Mouse (Mus musculus) forebrain, embryonic 15.5 days (tissue): ENCODE measurements around the gene Phip. TPM values are rescaled to one million over a fixed set of nuclear protein-coding genes. Genes with fewer than 3 reads are reported as not detected.

Experiments
- ATAC-seq: fragments of 200-750 bp; cut with Nextera tagmentation; replicated peaks from 2 replicates; pipeline ENCODE4 v1.8.0; 2017; ENCODE audit warnings: mild to moderate bottlenecking, moderate TSS enrichment, moderate library complexity
- H3K27ac ChIP-seq: fragments of 300-500 bp; sonication (generic); replicated peaks from 2 replicates; pipeline ENCODE4 v1.5.1; 2015; ENCODE audit warnings: mild to moderate bottlenecking, inconsistent platforms
- H3K27me3 ChIP-seq: fragments of 300-500 bp; sonication (generic); 2 replicates; pipeline ENCODE4 v1.6.1; 2015; ENCODE audit warnings: inconsistent platforms
- H3K36me3 ChIP-seq: fragments of 300-500 bp; sonication (generic); 2 replicates; pipeline ENCODE4 v1.6.1; 2015; ENCODE audit warnings: mild to moderate bottlenecking, inconsistent platforms
- H3K4me1 ChIP-seq: fragments of 300-500 bp; sonication (generic); 2 replicates; pipeline ENCODE4 v1.6.1; 2015; ENCODE audit warnings: inconsistent platforms
- H3K4me2 ChIP-seq: fragments of 300-500 bp; sonication (generic); replicated peaks from 2 replicates; pipeline ENCODE4 v1.6.1; 2015; ENCODE audit warnings: mild to moderate bottlenecking, inconsistent platforms
- H3K4me3 ChIP-seq: fragments of 300-500 bp; sonication (generic); 2 replicates; pipeline ENCODE4 v1.5.1; 2015; ENCODE audit warnings: mild to moderate bottlenecking, inconsistent platforms
- H3K9ac ChIP-seq: fragments of 300-500 bp; sonication (generic); replicated peaks from 2 replicates; pipeline ENCODE4 v1.6.1; 2015; ENCODE audit warnings: mild to moderate bottlenecking, inconsistent platforms
- H3K9me3 ChIP-seq: fragments of 300-500 bp; sonication (generic); 2 replicates; pipeline ENCODE4 v1.6.1; 2016; ENCODE audit warnings: inconsistent platforms
- WGBS: fragments of 180-500 bp; shearing (Covaris S2); methylation state at CpG from one replicate; pipeline ENCODE4 v1.1.7; 2015; ENCODE audit warnings: mixed read lengths; 5-methylcytosine and 5-hydroxymethylcytosine counted together
- polyA plus RNA-seq: library from polyadenylated mRNA; unstranded; fragments of >200 nt; fragmentation: Nextera tagmentation; extraction: Ambion mirVana; gene quantifications from 2 replicates; pipeline ENCODE4 v1.2.1, GENCODE M21; 2015

Gene Phip
- polyA plus RNA-seq, 1 experiment from 2014 or later = 154 TPM

DNA sequence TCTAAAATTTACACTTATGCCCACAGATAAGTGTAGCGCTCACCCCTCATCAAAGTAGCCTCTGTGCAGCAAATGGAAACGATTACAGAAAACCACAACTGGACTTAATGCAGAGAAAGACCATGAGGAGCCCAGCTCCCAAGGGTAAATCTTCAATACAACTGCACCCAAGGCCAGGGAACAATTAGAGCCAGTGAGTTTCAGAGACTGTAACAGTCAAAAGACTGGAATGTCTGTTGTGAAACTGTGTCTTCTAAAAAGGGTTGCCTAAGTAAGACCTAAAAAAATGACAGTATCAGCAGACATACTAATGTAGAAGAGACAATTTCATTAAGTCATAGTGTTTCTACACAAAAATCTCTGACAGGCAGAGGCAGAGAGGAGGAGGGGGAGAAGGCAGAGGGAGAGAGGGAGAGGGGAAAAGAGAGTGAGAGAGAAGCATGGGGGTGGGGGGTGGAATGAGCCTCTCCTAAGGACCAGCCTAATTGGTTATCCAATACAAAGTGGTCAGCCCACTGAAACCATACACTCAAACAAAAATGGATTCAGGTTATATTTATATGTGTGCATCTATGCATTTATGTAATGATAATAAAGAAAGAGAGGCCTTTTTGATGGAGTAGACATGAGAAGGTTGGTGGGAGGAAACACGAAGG lies 113.4 kb downstream of the Phip start:
- Histone ChIP-seq H3K4me1 (no peaks in the 10 kb centered on the region), H3K36me3 (no peaks in the 10 kb centered on the region; the same call in 1 of the 2 replicates), H3K27me3 (no peaks in the 10 kb centered on the region), H3K4me2 (no peak overlapping the region), H3K4me3 (no peak overlapping the region), H3K9me3 (no peaks in the 10 kb centered on the region), H3K9ac (no peak overlapping the region), H3K27ac (no peak overlapping the region)
- 0 out of 2 replicates have a peak, but pooled peaks have one; percentile 30 for ATAC-seq
- WGBS = 89% methylated on average over 3 of the region's 3 CpGs

DNA sequence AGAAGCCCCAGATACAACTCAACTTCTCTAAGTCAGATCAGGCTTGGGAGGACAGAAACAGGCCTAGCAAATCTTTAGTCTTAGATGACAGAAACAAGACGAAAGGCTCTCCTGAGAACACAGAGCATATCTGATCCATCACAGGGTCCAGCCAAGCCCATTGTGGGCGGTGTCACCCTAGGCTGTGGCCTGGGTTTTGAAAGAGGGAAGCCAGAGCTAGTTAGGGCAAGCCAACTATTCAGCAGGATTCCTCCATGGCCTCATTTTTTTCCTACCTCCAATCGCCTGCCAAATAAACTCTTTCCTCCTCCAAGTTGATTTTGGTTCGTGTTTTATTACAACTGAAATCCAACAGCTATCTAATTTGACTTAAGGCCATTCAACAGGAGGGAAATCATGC lies 114.0 kb downstream of the Phip start:
- H3K27me3 ChIP-seq = no peaks in the 10 kb centered on the region
- ATAC-seq = 0 out of 2 replicates have a peak, but pooled peaks have one; percentile 35
- no peak overlapping the region for H3K9ac ChIP-seq
- no peak overlapping the region for H3K4me2 ChIP-seq
- H3K4me1 ChIP-seq = no peaks in the 10 kb centered on the region
- 90% methylated on average over 4 of the region's 4 CpGs for WGBS
- no peak overlapping the region for H3K27ac ChIP-seq
- H3K4me3 ChIP-seq = no peak overlapping the region
- H3K9me3 ChIP-seq = no peaks in the 10 kb centered on the region
- no peaks in the 10 kb centered on the region; the same call in 1 of the 2 replicates for H3K36me3 ChIP-seq

DNA sequence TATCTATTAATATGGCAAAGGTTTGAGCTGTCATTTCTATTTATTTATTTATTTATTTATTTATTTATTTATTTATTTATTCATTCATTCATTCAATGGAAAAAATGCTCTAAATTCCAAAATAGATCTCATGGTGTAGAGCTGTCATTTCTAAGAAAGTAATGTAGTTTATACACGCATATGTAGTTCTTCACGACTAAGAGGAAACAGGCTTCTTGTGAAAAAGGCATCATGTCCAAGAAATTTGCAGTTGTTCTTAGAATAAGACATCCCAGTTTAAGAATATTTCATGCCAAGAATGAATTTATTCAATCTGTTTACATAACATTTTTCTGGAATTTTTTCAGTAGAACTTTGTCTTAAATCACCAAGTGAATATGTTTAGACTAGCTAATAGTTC lies 114.5 kb downstream of the Phip start:
- Histone ChIP-seq H3K9me3 (no peaks in the 10 kb centered on the region), H3K27me3 (no peaks in the 10 kb centered on the region), H3K4me1 (no peaks in the 10 kb centered on the region), H3K9ac (no peak overlapping the region), H3K27ac (no peak overlapping the region), H3K36me3 (no peaks in the 10 kb centered on the region; the same call in 1 of the 2 replicates), H3K4me3 (no peak overlapping the region), H3K4me2 (no peak overlapping the region)
- 83% methylated on average over 2 of the region's 2 CpGs for WGBS
- ATAC-seq = no peak

DNA sequence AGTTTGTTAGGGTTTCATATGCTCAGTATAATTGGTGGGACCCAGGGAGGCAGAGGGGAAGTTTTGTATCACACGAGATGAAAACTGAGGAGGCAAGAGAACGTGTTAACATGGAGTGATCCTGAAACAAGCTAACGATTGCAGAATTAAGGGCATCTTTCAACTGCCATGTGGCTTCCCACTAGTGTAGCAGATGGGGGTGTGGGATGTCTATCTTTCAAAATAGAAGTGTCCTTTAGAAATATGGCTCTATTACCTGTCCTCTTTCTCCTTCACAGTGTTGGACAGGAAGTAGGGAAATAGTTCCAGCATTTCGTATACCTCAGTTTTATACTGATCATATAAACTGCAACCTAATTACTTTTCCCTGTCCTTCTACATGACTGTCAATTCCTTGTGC lies 119.1 kb downstream of the Phip start:
- H3K4me1 ChIP-seq = no peaks in the 10 kb centered on the region
- H3K27ac ChIP-seq = no peak overlapping the region
- no peak for ATAC-seq
- WGBS = 72% methylated on average over 4 of the region's 4 CpGs
- H3K9me3 ChIP-seq = no peaks in the 10 kb centered on the region
- H3K4me2 ChIP-seq = no peak overlapping the region
- no peaks in the 10 kb centered on the region for H3K27me3 ChIP-seq
- H3K9ac ChIP-seq = no peak overlapping the region
- no peak overlapping the region for H3K4me3 ChIP-seq
- H3K36me3 ChIP-seq = no peaks in the 10 kb centered on the region

DNA sequence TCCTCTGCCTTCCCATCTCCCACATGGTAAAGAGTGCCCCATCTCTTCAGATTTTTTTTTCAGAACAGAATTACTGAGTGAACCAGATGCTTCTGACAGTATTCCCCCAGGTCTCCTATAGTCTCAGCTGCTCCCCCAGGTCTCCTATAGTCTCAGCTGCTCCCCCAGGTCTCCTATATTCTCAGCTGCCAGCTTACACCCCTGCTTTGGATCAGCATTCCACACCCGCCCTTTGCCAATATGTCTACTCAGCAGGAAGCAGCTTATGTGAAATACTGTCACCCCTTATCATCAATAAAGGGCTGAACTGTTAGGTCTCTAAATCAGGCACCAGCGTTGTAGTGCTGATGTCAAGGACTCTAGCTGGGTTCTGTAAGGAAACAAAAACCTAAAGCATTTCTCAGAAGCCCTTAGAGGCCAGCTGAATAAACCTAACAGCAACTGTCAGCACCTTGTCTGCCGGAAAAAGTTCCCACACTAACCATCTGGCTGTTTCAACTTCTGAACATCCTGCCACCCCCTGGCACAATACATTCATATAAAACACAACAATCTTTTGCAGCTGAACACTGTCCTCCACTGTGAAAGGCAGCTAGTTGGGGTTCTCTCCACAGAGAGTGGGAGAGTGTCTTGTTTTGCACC lies 120.2 kb downstream of the Phip start:
- Histone ChIP-seq H3K27me3 (no peaks in the 10 kb centered on the region), H3K4me2 (no peak overlapping the region), H3K36me3 (no peaks in the 10 kb centered on the region), H3K4me1 (no peaks in the 10 kb centered on the region), H3K9me3 (no peaks in the 10 kb centered on the region), H3K9ac (no peak overlapping the region), H3K4me3 (no peak overlapping the region), H3K27ac (no peak overlapping the region)
- no peak for ATAC-seq
- 30% methylated on average over 3 of the region's 3 CpGs for WGBS

DNA sequence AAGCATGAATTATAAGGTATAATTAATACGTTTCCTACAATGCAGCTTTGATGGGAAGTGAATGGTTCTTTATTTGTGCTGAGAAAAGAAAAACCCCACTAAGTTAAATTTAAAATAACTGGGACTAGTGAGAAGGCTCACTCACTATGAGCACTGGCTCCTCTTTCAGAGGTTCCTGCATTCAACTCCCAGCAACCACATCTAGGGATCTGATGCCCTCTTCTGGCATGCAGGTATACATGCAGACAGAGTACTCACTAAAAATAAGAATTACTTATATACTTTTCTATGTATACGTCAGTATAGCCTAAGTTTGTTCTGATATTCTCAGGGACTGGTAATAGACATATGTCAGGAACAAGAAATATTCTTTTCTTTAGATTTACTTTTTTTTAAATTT lies 121.3 kb downstream of the Phip start:
- H3K9ac ChIP-seq = no peak overlapping the region
- no peaks in the 10 kb centered on the region for H3K9me3 ChIP-seq
- H3K27me3 ChIP-seq = no peaks in the 10 kb centered on the region
- no peak overlapping the region for H3K4me3 ChIP-seq
- no peaks in the 10 kb centered on the region for H3K4me1 ChIP-seq
- no peaks in the 10 kb centered on the region for H3K36me3 ChIP-seq
- H3K27ac ChIP-seq = no peak overlapping the region
- peak; percentile 77 for ATAC-seq
- H3K4me2 ChIP-seq = no peak overlapping the region
- WGBS = 54% methylated on average over 2 of the region's 2 CpGs

DNA sequence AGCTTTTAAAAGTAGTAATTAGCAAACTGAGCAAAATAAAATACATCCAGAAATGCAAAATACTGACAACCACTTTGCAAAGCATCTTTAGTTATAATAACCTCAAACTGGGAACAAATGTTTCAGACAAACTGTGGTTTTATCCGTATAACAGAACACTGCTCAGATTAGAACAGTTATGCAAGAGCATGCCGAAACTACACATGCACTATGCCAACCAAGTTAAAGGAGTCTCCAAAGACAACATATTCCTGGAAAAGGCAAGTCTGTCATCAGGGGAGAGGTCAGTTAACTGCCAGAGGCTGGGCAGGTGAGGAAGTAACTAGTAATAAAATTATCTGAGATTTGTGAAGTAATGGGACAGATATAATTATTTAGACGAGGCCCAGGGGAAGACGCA lies 132.6 kb downstream of the Phip start:
- H3K4me2 ChIP-seq = no peak overlapping the region
- no peaks in the 10 kb centered on the region for H3K27me3 ChIP-seq
- H3K9ac ChIP-seq = no peak overlapping the region
- no peak overlapping the region for H3K4me3 ChIP-seq
- H3K4me1 ChIP-seq = no peaks in the 10 kb centered on the region
- WGBS = 94% methylated on average over 4 of the region's 4 CpGs
- no peak overlapping the region for H3K27ac ChIP-seq
- no peak for ATAC-seq
- H3K36me3 ChIP-seq = peaks cover 41% of the 10 kb centered on the region
- H3K9me3 ChIP-seq = no peaks in the 10 kb centered on the region

DNA sequence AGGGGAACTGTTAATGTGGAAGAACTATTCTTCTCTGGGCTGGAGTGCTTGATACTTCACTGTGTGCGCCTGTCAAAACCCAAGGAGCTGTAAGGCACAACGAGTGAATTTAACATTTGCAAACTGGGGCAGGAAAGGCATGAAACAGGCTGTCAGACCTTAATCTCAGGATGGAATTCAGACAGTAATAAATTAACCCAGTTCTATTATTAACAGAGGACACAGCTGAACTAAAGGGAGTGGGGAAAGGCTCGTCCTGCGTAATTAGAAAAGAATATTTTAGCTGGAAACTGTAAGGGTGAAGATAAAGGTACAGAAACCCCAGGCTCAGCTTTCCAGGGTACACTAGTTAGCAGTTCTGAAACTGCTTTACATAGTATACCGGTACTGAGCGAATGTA lies 139.4 kb downstream of the Phip start:
- Histone ChIP-seq H3K9me3 (no peaks in the 10 kb centered on the region), H3K27me3 (no peaks in the 10 kb centered on the region), H3K4me1 (peaks cover 11% of the 10 kb centered on the region), H3K36me3 (peaks cover 23% of the 10 kb centered on the region), H3K9ac (no peak overlapping the region), H3K27ac (no peak overlapping the region), H3K4me2 (no peak overlapping the region), H3K4me3 (no peak overlapping the region)
- 61% methylated on average over 6 of the region's 6 CpGs for WGBS
- no peak for ATAC-seq

DNA sequence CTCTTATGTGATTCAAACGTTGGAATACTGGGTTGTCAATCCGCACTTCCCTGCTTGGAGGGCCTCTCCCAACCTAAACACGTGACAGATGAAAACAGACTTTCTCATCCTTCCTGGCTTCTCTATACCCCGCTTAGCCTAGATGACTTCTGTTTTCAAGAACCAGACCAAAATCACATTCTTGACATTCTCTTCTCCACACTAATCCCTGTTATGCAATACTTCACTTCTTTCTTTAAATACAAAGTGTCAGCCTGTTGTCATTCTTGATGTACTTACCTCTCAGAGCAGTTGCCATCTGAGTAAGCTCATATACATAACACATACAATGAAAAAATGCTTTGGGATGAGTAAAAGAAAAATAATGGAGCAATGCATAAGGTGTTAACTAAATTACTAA lies 143.4 kb downstream of the Phip start:
- Histone ChIP-seq H3K27ac (no peak overlapping the region), H3K4me3 (no peak overlapping the region), H3K9ac (no peak overlapping the region), H3K9me3 (no peaks in the 10 kb centered on the region), H3K4me1 (peaks cover 19% of the 10 kb centered on the region), H3K27me3 (no peaks in the 10 kb centered on the region), H3K4me2 (no peak overlapping the region), H3K36me3 (0 out of 2 replicates have a peak, but pooled peaks cover 3% of the 10 kb centered on the region)
- WGBS = 51% methylated on average over 4 of the region's 4 CpGs
- no peak for ATAC-seq

DNA sequence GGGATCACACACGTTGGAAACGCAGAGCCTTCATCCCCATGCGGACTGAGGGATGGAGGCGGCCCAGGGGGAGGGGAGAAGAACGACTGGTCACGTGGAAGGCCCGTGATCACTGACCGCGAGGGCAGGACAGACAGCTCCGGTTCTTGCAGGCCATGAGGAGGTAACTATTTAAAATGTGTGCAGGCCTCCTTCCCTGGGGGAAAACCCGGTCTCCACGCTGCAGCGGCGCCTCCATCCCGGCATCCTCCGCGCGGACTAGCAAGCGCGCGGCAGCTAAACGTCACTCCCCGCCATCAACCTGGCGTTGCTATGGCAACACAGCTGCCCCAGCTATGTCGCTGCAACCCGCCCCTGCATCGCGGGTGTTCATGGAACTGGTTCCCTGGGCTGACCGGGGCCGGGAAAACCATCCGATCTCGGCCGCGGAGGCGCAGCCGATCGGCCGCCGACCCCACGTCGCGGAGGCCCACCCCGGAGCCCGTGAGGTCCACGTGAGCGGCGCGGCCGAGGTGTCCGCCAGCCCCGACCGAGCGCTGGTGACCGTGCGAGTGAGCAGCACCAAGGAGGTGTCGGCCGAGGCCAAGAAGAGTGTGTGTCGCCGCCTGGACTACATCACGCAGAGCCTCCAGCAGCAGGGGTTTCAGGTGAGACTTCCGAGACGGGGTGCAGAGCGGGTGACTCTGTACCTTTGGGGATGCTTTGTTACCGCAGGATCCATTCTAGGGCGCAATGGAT lies 145.5 kb downstream of the Phip start:
- 0 out of 2 replicates have a peak, but pooled peaks cover 3% of the 10 kb centered on the region for H3K36me3 ChIP-seq
- ATAC-seq = peak; percentile 97
- peak overlapping the region; percentile 82 for H3K4me3 ChIP-seq
- peak overlapping the region; percentile 44 for H3K4me2 ChIP-seq
- H3K27ac ChIP-seq = peak overlapping the region; percentile 91
- H3K9ac ChIP-seq = peak overlapping the region; percentile 87
- peaks cover 16% of the 10 kb centered on the region for H3K4me1 ChIP-seq
- H3K27me3 ChIP-seq = no peaks in the 10 kb centered on the region
- under 1% methylated on average over 65 of the region's 65 CpGs for WGBS
- no peaks in the 10 kb centered on the region for H3K9me3 ChIP-seq

DNA sequence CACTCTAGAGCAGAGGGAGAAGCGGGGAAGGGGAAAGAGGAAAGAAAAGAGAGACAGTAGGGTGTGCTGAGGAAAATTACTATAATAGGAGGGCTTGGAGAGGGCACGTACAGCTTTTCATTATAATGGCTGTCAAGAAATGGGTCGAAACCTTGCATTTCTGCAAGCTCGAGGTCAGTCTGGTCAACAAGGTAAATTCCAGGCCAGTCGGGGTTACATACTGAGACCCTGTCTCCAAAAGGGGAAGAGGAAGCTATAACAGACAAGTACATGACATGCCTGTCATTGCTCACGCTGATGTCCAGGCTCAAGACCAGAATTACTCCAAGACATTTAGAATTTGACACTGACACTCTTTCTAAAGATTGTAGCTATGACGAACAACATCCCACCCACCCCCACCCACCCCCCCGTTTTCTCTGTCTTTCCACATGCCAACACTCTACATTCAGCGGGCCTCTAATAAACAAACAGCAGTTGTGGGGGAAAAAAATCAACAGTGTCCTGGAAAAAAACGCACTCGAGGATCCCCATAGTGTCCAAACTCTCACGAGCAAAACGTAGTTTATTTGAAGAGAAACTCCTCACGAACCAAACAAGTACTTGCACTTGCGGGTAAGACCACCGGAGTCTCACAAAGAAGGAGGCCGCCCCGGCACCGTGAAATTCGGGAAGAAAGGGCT lies 146.2 kb downstream of the Phip start, which contains the start of gene Irak1bp1:
TSS of gene Irak1bp1 (plus strand) at position 534 of the 683 bp plus-strand sequence.
- no peaks in the 10 kb centered on the region for H3K9me3 ChIP-seq
- peak within 1 kb of the TSS; percentile 87 for H3K9ac ChIP-seq
- peak within 1 kb of the TSS; percentile 44 for H3K4me2 ChIP-seq
- 13% methylated on average over 20 of the region's 20 CpGs for WGBS
- H3K27ac ChIP-seq = peak within 1 kb of the TSS; percentile 91
- H3K36me3 ChIP-seq = 0 out of 2 replicates have a peak, but pooled peaks cover 3% of the 10 kb centered on the region
- no peaks in the 10 kb centered on the region for H3K27me3 ChIP-seq
- ATAC-seq = peak; percentile 36
- peaks cover 16% of the 10 kb centered on the region for H3K4me1 ChIP-seq
- peak within 1 kb of the TSS; percentile 82 for H3K4me3 ChIP-seq

DNA sequence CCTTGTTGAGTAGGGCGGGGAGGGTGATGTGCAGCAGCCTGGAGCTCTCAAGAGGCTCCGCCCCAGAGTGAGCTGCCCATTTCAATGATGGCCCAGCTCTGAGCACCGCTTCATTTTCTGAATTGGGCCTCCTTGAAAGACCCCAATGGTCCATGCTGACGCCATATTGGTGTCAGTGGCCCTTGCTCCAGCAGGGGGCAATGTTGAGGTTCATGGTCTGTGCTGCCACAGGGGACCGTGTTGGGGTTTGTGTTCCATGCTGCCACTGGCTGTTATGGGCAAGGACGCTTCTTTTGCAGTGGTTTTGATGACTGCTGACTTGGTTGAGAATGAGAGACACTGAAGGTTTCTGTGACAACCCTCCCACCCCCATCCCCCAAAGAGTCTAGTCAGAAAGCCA lies 148.9 kb downstream of the Phip start:
- Histone ChIP-seq H3K4me2 (no peak overlapping the region), H3K36me3 (no peaks in the 10 kb centered on the region), H3K4me1 (peaks cover 11% of the 10 kb centered on the region), H3K27ac (no peak overlapping the region), H3K9me3 (no peaks in the 10 kb centered on the region), H3K9ac (no peak overlapping the region), H3K4me3 (no peak overlapping the region), H3K27me3 (no peaks in the 10 kb centered on the region)
- 97% methylated on average over 6 of the region's 6 CpGs for WGBS
- no peak for ATAC-seq
